Mouse (Mus musculus): Measurements from ENCODE around the gene Slk.

GRCm38 (mm10) chr19:47537879-47538278 lies 41.6 kb upstream of the Slk start:
- TF ChIP-seq CTCF (IDR thresholded peaks at IDR 0.05; ENCODE audit: control insufficient read depth, insufficient read depth, insufficient replicate concordance, low read depth, low read length) (no peak), POLR2A (IDR thresholded peaks at IDR 0.05; ENCODE audit: control insufficient read depth, low read depth, low read length) (no peak)

Measured in testis, adult 2 months (tissue).